Mouse (Mus musculus) liver, adult 2 months (tissue): ENCODE results near the gene Dock6.

Experiments used
- CTCF ChIP-seq: fragments of 200-500 bp; IDR thresholded peaks from 2 replicates; pipeline ENCODE4 v1.5.1; 2011; ENCODE audit warnings: low read depth, low read length, control low read depth
- POLR2A ChIP-seq: fragments of 200-500 bp; IDR thresholded peaks from 2 replicates; pipeline ENCODE4 v1.6.1; 2011; ENCODE audit warnings: low read length, control low read depth; ENCODE audit not compliant: insufficient read depth; ENCODE audit errors: extremely low read depth

DNA sequence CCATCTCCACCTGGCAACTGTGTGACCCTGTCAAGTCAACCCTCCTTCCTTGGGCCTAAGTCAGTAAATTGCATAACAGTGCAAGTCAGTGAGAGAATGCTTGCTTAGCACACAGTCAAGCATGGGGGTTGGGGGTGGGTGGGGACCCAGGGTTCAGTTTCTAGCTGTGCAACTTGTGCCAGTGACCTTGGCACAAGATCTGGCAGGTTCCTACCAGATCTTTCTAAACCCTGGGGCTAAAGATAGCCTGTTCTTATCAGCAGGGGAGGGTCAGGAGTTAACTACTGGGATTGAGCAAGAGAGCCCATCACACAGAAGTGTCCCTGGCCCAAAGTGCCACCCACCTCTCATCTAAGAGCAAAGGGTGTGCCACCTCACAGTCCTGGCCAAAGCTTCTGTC, 90.3 kb downstream of the Dock6 start:
- TF ChIP-seq POLR2A (no peak), CTCF (no peak)
